Mouse (Mus musculus) kidney, embryonic 14.5 days (tissue): ENCODE measurements at regions not wholly inside any gene's neighbourhood (a gene's known extent, or its start where the extent isn't known, plus 50 kb on each side); places are given as distances from the start of the nearest gene placed in this dataset.

Source experiments
- ATAC-seq: fragments of 200-750 bp; cut with Nextera tagmentation; 2 replicates; pipeline ENCODE4 v1.8.0; 2017; ENCODE audit warnings: moderate number of reproducible peaks, mild to moderate bottlenecking, moderate TSS enrichment, moderate library complexity; ENCODE audit not compliant: low FRiP score, low TSS enrichment
- H3K27ac ChIP-seq: fragments of 300-500 bp; sonication (generic); 2 replicates; pipeline ENCODE4 v1.5.1; 2014; ENCODE audit warnings: low read depth, mild to moderate bottlenecking, low read length, moderate library complexity, mixed read lengths
- H3K27me3 ChIP-seq: fragments of 300-500 bp; sonication (generic); 2 replicates; pipeline ENCODE4 v1.6.1; 2014; ENCODE audit warnings: mild to moderate bottlenecking, low read length; ENCODE audit not compliant: control insufficient read depth, insufficient read depth
- H3K36me3 ChIP-seq: fragments of 300-500 bp; sonication (generic); 2 replicates; pipeline ENCODE4 v1.6.1; 2014; ENCODE audit warnings: low read length, mixed read lengths; ENCODE audit not compliant: control insufficient read depth, insufficient read depth
- H3K4me1 ChIP-seq: fragments of 300-500 bp; sonication (generic); 2 replicates; pipeline ENCODE4 v1.6.1; 2014; ENCODE audit warnings: low read length, mixed read lengths; ENCODE audit not compliant: control insufficient read depth, insufficient read depth
- H3K4me2 ChIP-seq: fragments of 300-500 bp; sonication (generic); replicated peaks from 2 replicates; pipeline ENCODE4 v1.6.1; 2014; ENCODE audit warnings: low read depth, mild to moderate bottlenecking, low read length
- H3K4me3 ChIP-seq: fragments of 300-500 bp; sonication (generic); 2 replicates; pipeline ENCODE4 v1.5.1; 2014; ENCODE audit warnings: mild to moderate bottlenecking, low read length
- H3K9ac ChIP-seq: fragments of 300-500 bp; sonication (generic); 2 replicates; pipeline ENCODE4 v1.6.1; 2014; ENCODE audit warnings: low read depth, mild to moderate bottlenecking, low read length, moderate library complexity
- H3K9me3 ChIP-seq: fragments of 300-500 bp; sonication (generic); 2 replicates; pipeline ENCODE4 v1.6.1; 2016; ENCODE audit warnings: low read length; ENCODE audit not compliant: control insufficient read depth
- WGBS: fragments of 180-500 bp; shearing (Covaris S2); extraction: QIAGEN DNeasy Blood & Tissue Kit; methylation state at CpG from one replicate; pipeline ENCODE4 v1.1.7; 2014; 5-methylcytosine and 5-hydroxymethylcytosine counted together

GRCm38 (mm10) chr3:45645856-45646450 is 267.8 kb downstream of the Pcdh10 start:
- Histone ChIP-seq H3K27ac (no peak overlapping the region), H3K4me1 (no peaks in the 10 kb centered on the region), H3K9me3 (no peaks in the 10 kb centered on the region), H3K4me3 (no peak overlapping the region), H3K27me3 (no peaks in the 10 kb centered on the region), H3K36me3 (no peaks in the 10 kb centered on the region), H3K9ac (no peak overlapping the region), H3K4me2 (no peak overlapping the region)
- peak; percentile 57; the same call in 1 of the 2 replicates for ATAC-seq
- WGBS, result 32% methylated on average over 6 of the region's 6 CpGs

- H3K36me3 ChIP-seq, result no peaks in the 10 kb centered on the region
- H3K4me2 ChIP-seq, result no peak overlapping the region
These were observed 271.2 kb downstream of the Pcdh10 start for GRCm38 (mm10) chr3:45649361-45649760.

GRCm38 (mm10) chr3:45657023-45657422 is 278.8 kb downstream of the Pcdh10 start:
- Histone ChIP-seq H3K9me3 (no peaks in the 10 kb centered on the region), H3K4me2 (no peak overlapping the region), H3K27ac (no peak overlapping the region), H3K27me3 (no peaks in the 10 kb centered on the region), H3K36me3 (no peaks in the 10 kb centered on the region), H3K4me1 (no peaks in the 10 kb centered on the region), H3K9ac (no peak overlapping the region), H3K4me3 (no peak overlapping the region)
- ATAC-seq, result no peak
- 89% methylated on average over 5 of the region's 5 CpGs for WGBS

More at GRCm38 (mm10) chr3:45649361-45649760, 271.2 kb downstream of the Pcdh10 start:
- no peak for ATAC-seq
- no peak overlapping the region for H3K4me3 ChIP-seq
- no peak overlapping the region for H3K9ac ChIP-seq
- H3K4me1 ChIP-seq, result no peaks in the 10 kb centered on the region
- no peak overlapping the region for H3K27ac ChIP-seq
- H3K27me3 ChIP-seq, result no peaks in the 10 kb centered on the region
- no peaks in the 10 kb centered on the region for H3K9me3 ChIP-seq

- H3K9me3 ChIP-seq, result no peaks in the 10 kb centered on the region
- H3K4me1 ChIP-seq, result no peaks in the 10 kb centered on the region
- no peaks in the 10 kb centered on the region for H3K36me3 ChIP-seq
- no peak overlapping the region for H3K4me2 ChIP-seq
- H3K27me3 ChIP-seq, result no peaks in the 10 kb centered on the region
- WGBS, result 84% methylated on average over 2 of the region's 2 CpGs
- no peak for ATAC-seq
- H3K27ac ChIP-seq, result no peak overlapping the region
- no peak overlapping the region for H3K4me3 ChIP-seq
- H3K9ac ChIP-seq, result no peak overlapping the region
These were observed 280.0 kb downstream of the Pcdh10 start for GRCm38 (mm10) chr3:45658093-45658776.

GRCm38 (mm10) chr3:45659052-45659451 is 280.9 kb downstream of the Pcdh10 start:
- H3K4me2 ChIP-seq, result no peak overlapping the region
- 92% methylated on average over 1 of the region's 1 CpGs for WGBS

GRCm38 (mm10) chr3:45670434-45670833 is 292.2 kb downstream of the Pcdh10 start:
- Histone ChIP-seq H3K27me3 (no peaks in the 10 kb centered on the region), H3K9me3 (no peaks in the 10 kb centered on the region), H3K4me2 (no peak overlapping the region), H3K36me3 (no peaks in the 10 kb centered on the region), H3K9ac (no peak overlapping the region), H3K27ac (no peak overlapping the region), H3K4me1 (no peaks in the 10 kb centered on the region), H3K4me3 (no peak overlapping the region)
- ATAC-seq, result no peak

More at GRCm38 (mm10) chr3:45659052-45659451, 280.9 kb downstream of the Pcdh10 start:
- Histone ChIP-seq H3K9me3 (no peaks in the 10 kb centered on the region), H3K4me1 (no peaks in the 10 kb centered on the region), H3K4me3 (no peak overlapping the region), H3K9ac (no peak overlapping the region), H3K27ac (no peak overlapping the region), H3K36me3 (no peaks in the 10 kb centered on the region), H3K27me3 (no peaks in the 10 kb centered on the region)
- no peak for ATAC-seq

GRCm38 (mm10) chr3:45677672-45678071 is 299.5 kb downstream of the Pcdh10 start:
- H3K4me3 ChIP-seq, result no peak overlapping the region
- H3K9me3 ChIP-seq, result no peaks in the 10 kb centered on the region
- no peak overlapping the region for H3K27ac ChIP-seq
- WGBS, result 90% methylated on average over 6 of the region's 6 CpGs
- no peaks in the 10 kb centered on the region for H3K4me1 ChIP-seq
- H3K9ac ChIP-seq, result no peak overlapping the region
- no peaks in the 10 kb centered on the region for H3K36me3 ChIP-seq
- no peak for ATAC-seq
- peaks cover 12% of the 10 kb centered on the region for H3K27me3 ChIP-seq
- H3K4me2 ChIP-seq, result no peak overlapping the region

- 5% methylated on average over 12 of the region's 12 CpGs for WGBS
- no peaks in the 10 kb centered on the region for H3K4me1 ChIP-seq
- H3K4me3 ChIP-seq, result no peak overlapping the region
- ATAC-seq, result no peak
- no peak overlapping the region for H3K9ac ChIP-seq
- no peak overlapping the region for H3K27ac ChIP-seq
- H3K9me3 ChIP-seq, result no peaks in the 10 kb centered on the region
- H3K27me3 ChIP-seq, result peaks cover 12% of the 10 kb centered on the region
- H3K36me3 ChIP-seq, result no peaks in the 10 kb centered on the region
- H3K4me2 ChIP-seq, result 0 out of 2 replicates have a peak overlapping the region, but pooled peaks have one; percentile 1
These were observed 303.2 kb downstream of the Pcdh10 start for GRCm38 (mm10) chr3:45681410-45681809.

- H3K9me3 ChIP-seq, result no peaks in the 10 kb centered on the region
- no peak overlapping the region for H3K9ac ChIP-seq
- no peak overlapping the region for H3K4me3 ChIP-seq
- no peak overlapping the region for H3K27ac ChIP-seq
- H3K27me3 ChIP-seq, result no peaks in the 10 kb centered on the region
- ATAC-seq, result no peak
- H3K4me2 ChIP-seq, result no peak overlapping the region
- H3K36me3 ChIP-seq, result no peaks in the 10 kb centered on the region
- WGBS, result 83% methylated on average over 1 of the region's 1 CpGs
- H3K4me1 ChIP-seq, result no peaks in the 10 kb centered on the region
These were observed 329.7 kb downstream of the Pcdh10 start for GRCm38 (mm10) chr3:45707891-45708290.
